Mouse (Mus musculus) liver, embryonic 15.5 days (tissue): Measurements from ENCODE around the gene Ttc33. TPM values are rescaled to one million over a fixed set of nuclear protein-coding genes. Genes with fewer than 3 reads are reported as not detected.

Source experiments
- ATAC-seq: fragments of 200-750 bp; cut with Nextera tagmentation; 2 replicates; pipeline ENCODE4 v1.8.0; 2017; ENCODE audit warnings: moderate number of reproducible peaks, mild to moderate bottlenecking, moderate library complexity; ENCODE audit not compliant: insufficient read depth
- H3K27ac ChIP-seq: fragments of 300-500 bp; sonication (generic); replicated peaks from 2 replicates; pipeline ENCODE4 v1.5.1; 2015; ENCODE audit warnings: mild to moderate bottlenecking, inconsistent platforms
- H3K27me3 ChIP-seq: fragments of 300-500 bp; sonication (generic); 2 replicates; pipeline ENCODE4 v1.6.1; 2015; ENCODE audit warnings: mild to moderate bottlenecking, inconsistent platforms
- H3K36me3 ChIP-seq: fragments of 300-500 bp; sonication (generic); replicated peaks from 2 replicates; pipeline ENCODE4 v1.6.1; 2015; ENCODE audit warnings: moderate library complexity, mild to moderate bottlenecking, inconsistent platforms
- H3K4me1 ChIP-seq: fragments of 300-500 bp; sonication (generic); replicated peaks from 2 replicates; pipeline ENCODE4 v1.6.1; 2015; ENCODE audit warnings: inconsistent platforms
- H3K4me2 ChIP-seq: fragments of 300-500 bp; sonication (generic); 2 replicates; pipeline ENCODE4 v1.6.1; 2015; ENCODE audit warnings: moderate library complexity, mild to moderate bottlenecking, inconsistent platforms
- H3K4me3 ChIP-seq: fragments of 300-500 bp; sonication (generic); replicated peaks from 2 replicates; pipeline ENCODE4 v1.5.1; 2015; ENCODE audit warnings: mild to moderate bottlenecking, inconsistent platforms
- H3K9ac ChIP-seq: fragments of 300-500 bp; sonication (generic); 2 replicates; pipeline ENCODE4 v1.6.1; 2015; ENCODE audit warnings: moderate library complexity, mild to moderate bottlenecking, inconsistent platforms
- H3K9me3 ChIP-seq: fragments of 300-500 bp; sonication (generic); replicated peaks from 2 replicates; pipeline ENCODE4 v1.6.1; 2016; ENCODE audit warnings: inconsistent platforms
- WGBS: fragments of 180-500 bp; shearing (Covaris S2); methylation state at CpG from one replicate; pipeline ENCODE4 v1.1.7; 2015; ENCODE audit warnings: mixed read lengths; ENCODE audit not compliant: insufficient replicate concordance; 5-methylcytosine and 5-hydroxymethylcytosine counted together
- polyA plus RNA-seq: library from polyadenylated mRNA; unstranded; fragments of >200 nt; fragmentation: Nextera tagmentation; extraction: Ambion mirVana; gene quantifications from 2 replicates; pipeline ENCODE4 v1.2.1, GENCODE M21; 2015

The Ttc33 gene
- polyA plus RNA-seq, 1 experiment from 2014 or later, result 13.5 TPM

GRCm38 (mm10) chr15:5240360-5240759 lies 55.0 kb downstream of the Ttc33 start:
- Histone ChIP-seq H3K4me2 (peak overlapping the region; percentile 100), H3K36me3 (no peaks in the 10 kb centered on the region), H3K9ac (no peak overlapping the region), H3K4me3 (peak overlapping the region; percentile 15), H3K9me3 (no peaks in the 10 kb centered on the region), H3K27me3 (peaks cover 37% of the 10 kb centered on the region), H3K4me1 (peaks cover 75% of the 10 kb centered on the region), H3K27ac (peak overlapping the region; percentile 51)
- ATAC-seq, result no peak
- WGBS, result 44% methylated on average over 6 of the region's 6 CpGs

GRCm38 (mm10) chr15:5241304-5242201 lies 56.2 kb downstream of the Ttc33 start:
- no peaks in the 10 kb centered on the region for H3K9me3 ChIP-seq

GRCm38 (mm10) chr15:5242241-5243035 lies 57.1 kb downstream of the Ttc33 start:
- H3K4me3 ChIP-seq, result peak overlapping the region; percentile 78
- peak overlapping the region; percentile 100 for H3K4me2 ChIP-seq
- H3K27me3 ChIP-seq, result peaks cover 44% of the 10 kb centered on the region
- H3K36me3 ChIP-seq, result no peaks in the 10 kb centered on the region
- H3K4me1 ChIP-seq, result peaks cover 69% of the 10 kb centered on the region
- no peaks in the 10 kb centered on the region for H3K9me3 ChIP-seq
- H3K9ac ChIP-seq, result peak overlapping the region; percentile 70
- H3K27ac ChIP-seq, result peak overlapping the region; percentile 26; the same call in 1 of the 2 replicates
- WGBS, result 2% methylated on average over 61 of the region's 61 CpGs
- peak; percentile 6; the same call in 1 of the 2 replicates for ATAC-seq

More at GRCm38 (mm10) chr15:5241304-5242201, 56.2 kb downstream of the Ttc33 start:
- peak overlapping the region; percentile 100 for H3K4me2 ChIP-seq
- H3K4me3 ChIP-seq, result peak overlapping the region; percentile 78
- WGBS, result 13% methylated on average over 12 of the region's 12 CpGs
- ATAC-seq, result no peak
- H3K36me3 ChIP-seq, result no peaks in the 10 kb centered on the region
- peak overlapping the region; percentile 26; the same call in 1 of the 2 replicates for H3K27ac ChIP-seq
- H3K27me3 ChIP-seq, result peaks cover 44% of the 10 kb centered on the region
- peaks cover 69% of the 10 kb centered on the region for H3K4me1 ChIP-seq
- peak overlapping the region; percentile 70 for H3K9ac ChIP-seq

GRCm38 (mm10) chr15:5243036-5243958 lies 58.0 kb downstream of the Ttc33 start:
- ATAC-seq, result 0 out of 2 replicates have a peak, but pooled peaks have one; percentile 2
- peak overlapping the region; percentile 100 for H3K4me2 ChIP-seq
- no peaks in the 10 kb centered on the region for H3K9me3 ChIP-seq
- peaks cover 44% of the 10 kb centered on the region for H3K27me3 ChIP-seq
- peak overlapping the region; percentile 78 for H3K4me3 ChIP-seq
- peak overlapping the region; percentile 55; the same call in 1 of the 2 replicates for H3K27ac ChIP-seq
- H3K9ac ChIP-seq, result peak overlapping the region; percentile 70
- peaks cover 62% of the 10 kb centered on the region for H3K4me1 ChIP-seq
- WGBS, result 3% methylated on average over 40 of the region's 40 CpGs
- no peaks in the 10 kb centered on the region for H3K36me3 ChIP-seq

- peak within 1 kb of the TSS; percentile 78 for H3K4me3 ChIP-seq
- peak within 1 kb of the TSS; percentile 70 for H3K9ac ChIP-seq
- under 1% methylated on average over 60 of the region's 61 CpGs for whole genome bisulfite sequencing
- H3K4me1 ChIP-seq, result peaks cover 53% of the 10 kb centered on the region
- H3K27ac ChIP-seq, result peak within 1 kb of the TSS; percentile 55; the same call in 1 of the 2 replicates
- H3K9me3 ChIP-seq, result no peaks in the 10 kb centered on the region
- H3K36me3 ChIP-seq, result no peaks in the 10 kb centered on the region
- peak within 1 kb of the TSS; percentile 100 for H3K4me2 ChIP-seq
- ATAC-seq, result peak; percentile 94
- H3K27me3 ChIP-seq, result peaks cover 44% of the 10 kb centered on the region
Observed at GRCm38 (mm10) chr15:5243959-5244905, 58.9 kb downstream of the Ttc33 start, which contains the start of gene Ptger4. Gene Ptger4, minus strand, starts transcription at chr15:5244187.

GRCm38 (mm10) chr15:5250182-5250581 lies 64.9 kb downstream of the Ttc33 start:
- no peak overlapping the region for H3K4me3 ChIP-seq
- no peak overlapping the region for H3K27ac ChIP-seq
- H3K4me1 ChIP-seq, result no peaks in the 10 kb centered on the region
- H3K27me3 ChIP-seq, result peaks cover 9% of the 10 kb centered on the region
- H3K36me3 ChIP-seq, result no peaks in the 10 kb centered on the region
- ATAC-seq, result no peak
- no peak overlapping the region for H3K4me2 ChIP-seq
- H3K9me3 ChIP-seq, result no peaks in the 10 kb centered on the region
- no peak overlapping the region for H3K9ac ChIP-seq
- WGBS, result 59% methylated on average over 4 of the region's 4 CpGs

- no peak overlapping the region for H3K4me3 ChIP-seq
- no peak for ATAC-seq
- H3K4me2 ChIP-seq, result no peak overlapping the region
- peaks cover 8% of the 10 kb centered on the region; the same call in 1 of the 2 replicates for H3K4me1 ChIP-seq
- H3K27ac ChIP-seq, result no peak overlapping the region
- 67% methylated on average over 5 of the region's 5 CpGs for WGBS
- H3K9me3 ChIP-seq, result no peaks in the 10 kb centered on the region
- H3K36me3 ChIP-seq, result no peaks in the 10 kb centered on the region
- no peak overlapping the region for H3K9ac ChIP-seq
- no peaks in the 10 kb centered on the region for H3K27me3 ChIP-seq
Observed at GRCm38 (mm10) chr15:5260183-5260582, 74.9 kb downstream of the Ttc33 start.

- Histone ChIP-seq H3K36me3 (no peaks in the 10 kb centered on the region), H3K4me3 (no peak overlapping the region), H3K9ac (no peak overlapping the region), H3K4me2 (0 out of 2 replicates have a peak overlapping the region, but pooled peaks have one; percentile 1), H3K9me3 (no peaks in the 10 kb centered on the region), H3K27me3 (no peaks in the 10 kb centered on the region), H3K4me1 (peaks cover 8% of the 10 kb centered on the region; the same call in 1 of the 2 replicates), H3K27ac (peak overlapping the region; percentile 55)
- peak; percentile 94 for ATAC-seq
- WGBS, result 19% methylated on average over 3 of the region's 3 CpGs
Observed at GRCm38 (mm10) chr15:5261004-5261403, 75.7 kb downstream of the Ttc33 start.

GRCm38 (mm10) chr15:5262095-5262667 lies 76.9 kb downstream of the Ttc33 start:
- Histone ChIP-seq H3K27me3 (no peaks in the 10 kb centered on the region), H3K9ac (no peak overlapping the region), H3K27ac (no peak overlapping the region), H3K4me2 (no peak overlapping the region), H3K4me1 (peaks cover 8% of the 10 kb centered on the region; the same call in 1 of the 2 replicates), H3K36me3 (no peaks in the 10 kb centered on the region), H3K9me3 (no peaks in the 10 kb centered on the region), H3K4me3 (no peak overlapping the region)
- ATAC-seq, result no peak
- 79% methylated on average over 13 of the region's 13 CpGs for WGBS
